Mouse (Mus musculus) olfactory bulb, adult 2 months (tissue): ENCODE measurements around the gene Mvb12b. TPM values are rescaled to one million over a fixed set of nuclear protein-coding genes. Genes with fewer than 3 reads are reported as not detected.

ENCODE experiments used
- H3K27ac ChIP-seq: fragments of 200-500 bp; 2 replicates; pipeline ENCODE4 v1.5.1; 2012; ENCODE audit warnings: low read depth, low read length; ENCODE audit not compliant: insufficient read depth
- H3K4me1 ChIP-seq: fragments of 200-500 bp; 2 replicates; pipeline ENCODE4 v1.6.1; 2012; ENCODE audit warnings: low read length; ENCODE audit not compliant: control insufficient read depth, insufficient read depth
- H3K4me3 ChIP-seq: fragments of 200-500 bp; 2 replicates; pipeline ENCODE4 v1.5.1; 2012; ENCODE audit warnings: mild to moderate bottlenecking, low read depth, low read length, moderate library complexity; ENCODE audit not compliant: insufficient read depth
- CTCF ChIP-seq: fragments of 200-500 bp; IDR thresholded peaks from 2 replicates; pipeline ENCODE4 v1.5.1; 2012; ENCODE audit warnings: low read depth, mild to moderate bottlenecking, low read length, moderate library complexity; ENCODE audit not compliant: insufficient read depth
- POLR2A ChIP-seq: fragments of 200-500 bp; IDR thresholded peaks from 2 replicates; pipeline ENCODE4 v1.6.1; 2012; ENCODE audit warnings: mild to moderate bottlenecking, low read depth, low read length, moderate library complexity; ENCODE audit not compliant: insufficient read depth
- WGBS: fragments of 180-500 bp; shearing (Covaris S2); methylation state at CpG from one replicate; pipeline ENCODE4 v1.1.7; 2018; 5-methylcytosine and 5-hydroxymethylcytosine counted together
- polyA plus RNA-seq: library from polyadenylated mRNA; stranded (reverse); fragments of >200 nt; gene quantifications from 2 replicates; pipeline ENCODE4 v1.2.4, GENCODE M21; 2012; ENCODE audit warnings: low replicate concordance; ENCODE audit not compliant: missing spikeins, insufficient read depth, insufficient read length

Gene Mvb12b
- polyA plus RNA-seq, 1 experiment, result not detected

DNA sequence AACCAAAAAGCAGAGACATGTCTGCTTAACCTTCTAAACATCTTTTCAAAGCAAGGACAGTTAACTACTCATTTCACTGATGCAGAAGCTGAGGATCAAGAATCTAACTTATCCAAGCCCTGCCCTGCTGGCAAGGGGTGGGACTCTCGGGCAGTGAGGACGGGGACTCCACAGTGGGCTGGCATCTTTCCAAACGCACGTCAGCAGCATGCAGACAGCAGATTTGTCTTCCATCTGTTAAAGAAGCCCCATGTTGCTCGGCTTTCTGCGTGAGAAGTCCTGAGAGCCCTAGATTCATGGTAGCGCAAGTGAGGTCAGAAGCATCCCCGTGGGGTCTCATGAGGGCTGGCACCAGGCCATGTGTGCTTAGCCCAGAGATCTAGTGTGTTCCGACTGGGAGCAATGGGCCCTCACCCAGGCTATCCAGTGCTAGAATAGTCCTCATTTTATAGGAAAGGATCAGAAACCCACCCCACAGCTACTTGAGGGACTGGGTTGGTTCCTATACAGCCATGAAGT lies 167.3 kb downstream of the Mvb12b start:
- no peak overlapping the region for H3K4me3 ChIP-seq
- WGBS, result 44% methylated on average over 9 of the region's 9 CpGs
- H3K4me1 ChIP-seq, result no peaks in the 10 kb centered on the region
- no peak for TF ChIP-seq CTCF
- TF ChIP-seq POLR2A, result no peak
- H3K27ac ChIP-seq, result no peak overlapping the region

DNA sequence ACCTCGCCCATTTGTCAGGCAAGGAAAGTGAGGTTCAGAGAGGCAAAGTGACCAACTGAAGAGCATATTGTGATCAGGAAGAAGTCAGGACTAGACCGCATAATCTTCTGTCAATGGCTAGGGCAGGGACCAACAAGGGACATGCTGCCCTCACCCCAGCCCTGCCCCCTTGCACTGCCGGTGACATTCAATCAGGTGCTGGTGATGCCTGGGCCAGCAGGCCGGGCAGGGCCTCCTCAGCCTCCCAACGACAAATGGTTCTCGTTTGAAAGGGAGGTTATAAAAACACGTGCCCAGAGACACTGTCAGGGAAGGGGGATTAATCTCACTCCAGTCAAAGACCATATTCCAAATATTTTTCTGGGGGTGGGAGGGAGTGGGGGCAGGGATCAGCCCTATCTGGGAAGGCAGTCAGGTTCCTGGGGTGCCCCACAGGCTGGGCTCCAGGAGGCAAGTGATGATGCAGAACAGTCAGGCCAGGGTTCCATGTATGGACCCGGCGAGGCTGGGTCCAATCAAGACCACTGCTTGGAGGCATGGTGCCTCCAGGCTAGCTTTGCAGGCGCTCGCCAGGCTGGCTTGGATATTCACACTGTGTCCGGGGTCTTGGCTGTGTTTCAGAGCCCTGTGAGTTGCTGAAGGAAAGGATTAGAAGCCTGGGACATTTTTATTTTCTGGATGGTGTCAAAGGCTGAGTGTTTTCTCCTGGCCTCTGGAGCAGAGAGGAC lies 168.2 kb downstream of the Mvb12b start:
- Histone ChIP-seq H3K27ac (no peak overlapping the region), H3K4me3 (no peak overlapping the region), H3K4me1 (no peaks in the 10 kb centered on the region)
- TF ChIP-seq CTCF (no peak), POLR2A (no peak)
- WGBS, result 75% methylated on average over 12 of the region's 12 CpGs

DNA sequence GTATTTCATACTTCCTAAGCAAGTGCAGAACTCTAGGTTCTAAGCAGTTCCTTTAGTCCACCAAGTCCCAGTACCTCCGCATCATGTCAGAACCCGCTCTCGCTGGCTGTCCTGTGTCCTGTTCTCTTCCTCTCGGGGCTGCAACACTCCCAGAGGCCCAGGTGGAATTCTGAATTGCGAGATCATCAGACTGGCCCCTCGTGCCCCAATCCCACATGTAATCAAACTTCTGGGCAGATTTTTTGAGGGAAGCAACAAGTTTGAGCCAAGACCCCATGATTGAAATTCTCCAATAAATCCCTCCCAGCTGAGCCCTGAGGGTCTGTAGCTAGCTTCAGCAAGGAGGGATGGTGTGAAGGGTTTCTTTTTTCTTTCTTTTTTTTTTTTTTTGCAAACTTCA lies 169.2 kb downstream of the Mvb12b start:
- H3K4me3 ChIP-seq, result no peak overlapping the region
- no peak overlapping the region for H3K27ac ChIP-seq
- TF ChIP-seq POLR2A (no peak), CTCF (no peak)
- H3K4me1 ChIP-seq, result no peaks in the 10 kb centered on the region; the same call in 1 of the 2 replicates
- 85% methylated on average over 6 of the region's 6 CpGs for WGBS

DNA sequence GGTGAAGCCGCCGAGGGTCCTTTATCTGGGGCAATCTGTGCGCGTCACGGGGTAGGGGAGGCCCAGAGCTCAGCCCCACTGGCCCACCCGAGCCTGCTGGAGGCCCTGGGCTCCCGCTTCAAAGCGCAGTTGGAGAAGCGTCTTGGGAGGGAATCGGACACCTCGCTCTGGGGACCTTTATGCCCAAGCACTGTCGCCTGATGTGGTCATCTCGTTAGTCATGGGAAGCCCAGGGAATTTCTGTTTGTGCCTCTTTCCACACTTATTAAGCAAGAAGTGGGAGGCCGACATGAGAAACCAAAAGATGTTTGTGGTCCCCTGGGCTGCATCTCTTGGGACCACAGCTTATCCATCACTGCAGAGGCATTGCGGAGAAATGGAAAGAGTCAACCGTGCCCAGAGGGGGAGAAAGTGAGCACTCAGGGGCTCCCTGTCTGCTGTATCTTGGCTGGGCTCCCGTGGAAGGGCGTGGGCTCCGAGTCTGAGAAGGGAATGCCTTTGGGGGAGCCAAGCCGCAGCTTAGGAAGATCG lies 169.9 kb downstream of the Mvb12b start:
- Histone ChIP-seq H3K4me1 (no peaks in the 10 kb centered on the region; the same call in 1 of the 2 replicates), H3K27ac (no peak overlapping the region), H3K4me3 (no peak overlapping the region)
- TF ChIP-seq CTCF (no peak), POLR2A (no peak)
- WGBS, result 52% methylated on average over 21 of the region's 21 CpGs

DNA sequence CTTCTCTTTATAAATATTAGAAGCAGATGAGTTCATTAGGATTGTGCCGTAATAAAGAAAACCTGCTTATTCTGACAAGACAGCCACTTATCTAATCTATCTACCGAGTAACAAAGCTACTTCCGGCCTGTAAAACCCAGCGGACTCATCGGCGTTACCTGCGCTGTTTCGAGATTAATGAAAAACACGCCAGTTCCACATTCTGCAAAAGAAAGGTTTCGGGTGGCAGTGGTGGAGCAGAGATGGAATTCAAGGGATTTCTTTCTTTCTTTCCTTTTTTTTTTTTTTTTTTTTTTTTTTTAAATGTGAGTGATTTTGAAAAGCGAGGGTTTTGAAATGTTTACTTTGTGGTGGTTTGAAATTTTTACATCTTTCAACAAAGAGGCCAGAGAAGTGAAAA lies 170.4 kb downstream of the Mvb12b start:
- WGBS, result 77% methylated on average over 11 of the region's 11 CpGs
- Histone ChIP-seq H3K27ac (no peak overlapping the region), H3K4me3 (no peak overlapping the region), H3K4me1 (no peaks in the 10 kb centered on the region; the same call in 1 of the 2 replicates)
- no peak for TF ChIP-seq CTCF
- no peak for TF ChIP-seq POLR2A

GRCm38 (mm10) chr2:33716878-33717277 lies 170.9 kb downstream of the Mvb12b start:
- H3K4me3 ChIP-seq, result no peak overlapping the region
- no peak overlapping the region for H3K27ac ChIP-seq
- WGBS, result 61% methylated on average over 15 of the region's 15 CpGs
- H3K4me1 ChIP-seq, result no peaks in the 10 kb centered on the region; the same call in 1 of the 2 replicates
- TF ChIP-seq CTCF (no peak), POLR2A (no peak)

GRCm38 (mm10) chr2:33714932-33715331 lies 172.8 kb downstream of the Mvb12b start:
- Histone ChIP-seq H3K4me3 (no peak overlapping the region), H3K4me1 (no peaks in the 10 kb centered on the region; the same call in 1 of the 2 replicates), H3K27ac (no peak overlapping the region)
- TF ChIP-seq POLR2A (no peak), CTCF (no peak)
- 85% methylated on average over 8 of the region's 8 CpGs for WGBS

DNA sequence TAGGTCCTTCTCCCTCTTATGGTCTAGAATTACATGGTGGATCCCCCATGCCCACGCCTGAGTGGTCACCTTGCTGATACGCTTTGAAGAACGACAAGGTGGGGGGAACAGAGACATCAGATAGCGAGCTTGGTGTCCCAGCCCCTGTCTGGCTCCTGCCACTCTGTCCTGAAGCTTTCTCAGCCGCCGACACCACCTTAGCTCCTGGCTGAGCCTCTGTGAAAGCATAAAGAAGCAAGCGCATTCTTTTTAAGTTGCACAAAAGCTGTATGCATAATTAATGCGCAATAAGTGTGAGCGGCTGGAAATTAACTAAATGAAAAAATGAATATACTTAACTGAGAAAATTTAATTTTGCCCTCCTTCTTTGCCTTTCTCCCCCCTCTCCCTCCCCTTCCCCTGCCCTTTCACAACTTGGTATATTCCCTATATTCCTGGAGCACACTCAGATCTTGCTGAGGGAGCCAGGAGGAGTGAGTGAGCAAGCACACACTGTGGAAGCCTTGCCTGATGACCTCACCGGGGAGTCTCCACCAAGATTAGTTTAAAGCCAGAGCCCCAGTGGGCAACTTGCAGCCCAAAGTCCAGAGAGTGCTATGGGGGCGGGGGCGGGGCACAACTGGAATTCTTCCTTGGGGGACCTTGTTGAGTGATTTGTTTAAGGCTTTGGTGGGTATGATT lies 174.0 kb downstream of the Mvb12b start:
- TF ChIP-seq CTCF (no peak), POLR2A (no peak)
- no peak overlapping the region for H3K27ac ChIP-seq
- no peak overlapping the region for H3K4me3 ChIP-seq
- WGBS, result 23% methylated on average over 12 of the region's 12 CpGs
- no peaks in the 10 kb centered on the region; the same call in 1 of the 2 replicates for H3K4me1 ChIP-seq

DNA sequence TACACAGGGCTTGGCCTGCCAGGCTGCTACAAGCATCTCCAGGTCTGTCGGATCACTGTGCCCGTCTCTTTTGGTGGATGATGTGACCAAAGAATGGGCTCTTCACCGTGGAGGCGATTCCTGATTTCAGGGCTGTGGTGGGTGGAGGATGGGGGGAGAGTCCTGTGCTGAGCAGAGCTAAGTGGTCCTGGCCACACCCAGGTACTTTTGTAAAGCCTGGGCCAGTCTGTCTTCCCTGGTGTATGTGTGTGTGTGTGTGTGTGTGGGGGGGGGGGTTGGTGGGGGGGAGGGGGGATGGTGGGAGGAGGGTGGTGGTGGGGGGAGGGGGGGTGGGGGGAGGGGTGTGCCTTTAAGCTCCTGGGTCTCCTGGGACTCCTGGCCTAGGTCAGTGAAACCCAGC lies 174.9 kb downstream of the Mvb12b start:
- no peak overlapping the region for H3K27ac ChIP-seq
- no peaks in the 10 kb centered on the region; the same call in 1 of the 2 replicates for H3K4me1 ChIP-seq
- H3K4me3 ChIP-seq, result no peak overlapping the region
- 57% methylated on average over 4 of the region's 4 CpGs for WGBS
- TF ChIP-seq POLR2A (no peak), CTCF (no peak)
